In genomic region chr19:37263943-37264897, GRCm38 (mm10) we compare ENCODE assay signal across 8 mouse cellular contexts. TPM values are rescaled to one million over a fixed set of nuclear protein-coding genes. Genes with fewer than 3 reads are reported as not detected.
DNase-seq lines count a peak whose midpoint lies in the region; ATAC-seq and TF ChIP-seq lines count a peak whose summit lies in the region.

No protein-coding gene starts in this region.

- H3K36me3 ChIP-seq in kidney, adult 2 months (ENCODE audit: control insufficient read depth, insufficient read depth, low read length): no peaks in the 10 kb centered on the region
- peaks cover 9% of the 10 kb centered on the region for H3K36me3 ChIP-seq in kidney, embryonic 15.5 days
- H3K36me3 ChIP-seq in hindbrain, embryonic 13.5 days: peaks cover 11% of the 10 kb centered on the region

- peak overlapping the region; percentile 92 for H3K27ac ChIP-seq in kidney, adult 2 months (ENCODE audit: insufficient read depth, low read depth, low read length)
- no peak overlapping the region for H3K27ac ChIP-seq in kidney, embryonic 15.5 days
- peak overlapping the region; percentile 25 for H3K27ac ChIP-seq in hindbrain, embryonic 13.5 days

- H3K4me3 ChIP-seq in kidney, adult 2 months (ENCODE audit: insufficient read depth, low read depth, low read length): peak overlapping the region; percentile 37
- H3K4me3 ChIP-seq in kidney, embryonic 15.5 days (replicated peaks): no peak overlapping the region
- H3K4me3 ChIP-seq in hindbrain, embryonic 13.5 days: no peak overlapping the region

- no peak for TF ChIP-seq POLR2A in kidney, adult 2 months (IDR thresholded peaks at IDR 0.05; ENCODE audit: low read depth, low read length)

- 38% methylated on average over 23 of the region's 23 CpGs for WGBS in kidney, adult 2 months
- WGBS in kidney, embryonic 15.5 days: 64% methylated on average over 23 of the region's 23 CpGs
- WGBS in hindbrain, embryonic 13.5 days: 46% methylated on average over 23 of the region's 23 CpGs

- peak; percentile 92 for DNase-seq in kidney, adult 2 months
- peak; percentile 98 for DNase-seq in NIH3T3 (ENCODE audit: low read depth)
- peak; percentile 73 to 76 for DNase-seq in cerebellum, postnatal 10 days
- DNase-seq in lung, adult 18-20 months: peak; percentile 59 to 70
- no peak for DNase-seq in natural killer cell, adult 2 months (ENCODE audit: low spot score in 2 of 2)
- no peak for DNase-seq in thymus, adult 18-20 months

- H3K9me3 ChIP-seq in kidney, embryonic 15.5 days (replicated peaks): no peaks in the 10 kb centered on the region
- no peaks in the 10 kb centered on the region for H3K9me3 ChIP-seq in hindbrain, embryonic 13.5 days

- H3K4me1 ChIP-seq in kidney, adult 2 months (ENCODE audit: control insufficient read depth, insufficient read depth, low read length): peaks cover 17% of the 10 kb centered on the region; the same call in 1 of the 2 replicates
- H3K4me1 ChIP-seq in kidney, embryonic 15.5 days: 0 out of 2 replicates have a peak, but pooled peaks cover 3% of the 10 kb centered on the region
- H3K4me1 ChIP-seq in hindbrain, embryonic 13.5 days (replicated peaks): peaks cover 14% of the 10 kb centered on the region; the same call in 1 of the 2 replicates

- H3K4me2 ChIP-seq in kidney, embryonic 15.5 days: no peak overlapping the region
- H3K4me2 ChIP-seq in hindbrain, embryonic 13.5 days: peak overlapping the region; percentile 14; the same call in 1 of the 2 replicates

- ATAC-seq in kidney, embryonic 15.5 days (replicated peaks; ENCODE audit: low FRiP score): no peak
- peak; percentile 56; the same call in 1 of the 2 replicates for ATAC-seq in hindbrain, embryonic 13.5 days (ENCODE audit: low FRiP score)

- no peak overlapping the region for H3K9ac ChIP-seq in kidney, embryonic 15.5 days
- H3K9ac ChIP-seq in hindbrain, embryonic 13.5 days: no peak overlapping the region

- H3K27me3 ChIP-seq in kidney, adult 2 months (replicated peaks; ENCODE audit: control insufficient read depth, insufficient read depth, low read length): no peaks in the 10 kb centered on the region
- no peaks in the 10 kb centered on the region for H3K27me3 ChIP-seq in kidney, embryonic 15.5 days
- no peaks in the 10 kb centered on the region for H3K27me3 ChIP-seq in hindbrain, embryonic 13.5 days

- no peak for TF ChIP-seq CTCF in kidney, adult 2 months (conservative IDR thresholded peaks at IDR 0.05; ENCODE audit: insufficient read depth, insufficient read length, low read depth, low read length)

RNA-seq across cellular contexts. Expression of gene Cpeb3, which starts 55.8 kb away (rescaled TPM):
- polyA plus RNA-seq in kidney, adult 2 months (2012; rRNA removed): 14.2 and 16.4 TPM in 2 replicates
- polyA plus RNA-seq in kidney, embryonic 15.5 days (2015; fragmentation: Nextera tagmentation; extraction: Ambion mirVana): 1.2 TPM in 2 replicates
- 11.4 TPM in 2 replicates for polyA plus RNA-seq in hindbrain, embryonic 13.5 days (2015; fragmentation: Nextera tagmentation; extraction: Ambion mirVana)

RNA-seq across cellular contexts. Expression of gene March5, which starts 56.9 kb away (rescaled TPM):
- 32.0 and 43.0 TPM in 2 replicates for polyA plus RNA-seq in kidney, adult 2 months (2012; rRNA removed)
- 88.4 and 95.6 TPM in 2 replicates for polyA plus RNA-seq in kidney, embryonic 15.5 days (2015; fragmentation: Nextera tagmentation; extraction: Ambion mirVana)
- 114 and 117 TPM in 2 replicates for polyA plus RNA-seq in hindbrain, embryonic 13.5 days (2015; fragmentation: Nextera tagmentation; extraction: Ambion mirVana)

Comparison
In these comparisons a context has a peak if more than half of its experiments do, and no peak if none do; other contexts are left out.
1. DNase-seq: peak in kidney, adult 2 months (single experiment), NIH3T3 (single experiment), cerebellum, postnatal 10 days (2 of 2) and lung, adult 18-20 months (2 of 2); none in natural killer cell, adult 2 months (0 of 2) and thymus, adult 18-20 months (0 of 2).